Mouse (Mus musculus): ENCODE measurements around the gene Lyar. TPM values are rescaled to one million over a fixed set of nuclear protein-coding genes. Genes with fewer than 3 reads are reported as not detected.

Lyar gene
- polyA plus RNA-seq, 1 experiment from 2014 or later, result 170 TPM

GRCm38 (mm10) chr5:38259455-38260106, 39.3 kb downstream of the Lyar start:
- H3K27me3 ChIP-seq (ENCODE audit: low read depth, poor library complexity, severe bottlenecking), result no peaks in the 10 kb centered on the region
- H3K4me1 ChIP-seq, result peaks cover 8% of the 10 kb centered on the region
- H3K27ac ChIP-seq, result peak overlapping the region; percentile 91
- H3K9me3 ChIP-seq (replicated peaks), result no peaks in the 10 kb centered on the region
- WGBS, result 45% methylated on average over 9 of the region's 9 CpGs
- no peak for DNase-seq (ENCODE audit: low spot score)
- peak overlapping the region; percentile 84 for H3K4me3 ChIP-seq
- peaks cover 25% of the 10 kb centered on the region for H3K36me3 ChIP-seq

GRCm38 (mm10) chr5:38260107-38260682, 39.9 kb downstream of the Lyar start, which contains the start of gene Tmem128:
Tmem128 (plus strand) TSS chr5:38260185.
- DNase-seq (ENCODE audit: low spot score), result peak; percentile 81
- H3K4me3 ChIP-seq, result peak within 1 kb of the TSS; percentile 84
- peak within 1 kb of the TSS; percentile 91 for H3K27ac ChIP-seq
- H3K4me1 ChIP-seq, result peaks cover 8% of the 10 kb centered on the region
- H3K9me3 ChIP-seq (replicated peaks), result no peaks in the 10 kb centered on the region
- WGBS, result under 1% methylated on average over 40 of the region's 40 CpGs
- no peaks in the 10 kb centered on the region for H3K27me3 ChIP-seq (ENCODE audit: low read depth, poor library complexity, severe bottlenecking)
- peaks cover 31% of the 10 kb centered on the region for H3K36me3 ChIP-seq

- Histone ChIP-seq H3K9me3 (replicated peaks) (no peaks in the 10 kb centered on the region), H3K4me1 (no peaks in the 10 kb centered on the region; the same call in 1 of the 2 replicates), H3K27me3 (ENCODE audit: low read depth, poor library complexity, severe bottlenecking) (peaks cover 32% of the 10 kb centered on the region), H3K27ac (no peak overlapping the region), H3K36me3 (peaks cover 48% of the 10 kb centered on the region), H3K4me3 (no peak overlapping the region)
- WGBS, result 88% methylated on average over 3 of the region's 3 CpGs
- DNase-seq (ENCODE audit: low spot score), result no peak
Observed at GRCm38 (mm10) chr5:38270942-38271341, 50.7 kb downstream of the Lyar start.

- 93% methylated on average over 4 of the region's 4 CpGs for WGBS
- Histone ChIP-seq H3K27ac (no peak overlapping the region), H3K4me3 (no peak overlapping the region), H3K27me3 (ENCODE audit: low read depth, poor library complexity, severe bottlenecking) (peaks cover 61% of the 10 kb centered on the region), H3K4me1 (peaks cover 18% of the 10 kb centered on the region), H3K36me3 (peaks cover 22% of the 10 kb centered on the region), H3K9me3 (replicated peaks) (no peaks in the 10 kb centered on the region)
- no peak for DNase-seq (ENCODE audit: low spot score)
Observed at GRCm38 (mm10) chr5:38273831-38274230, 53.6 kb downstream of the Lyar start.

- peaks cover 18% of the 10 kb centered on the region for H3K4me1 ChIP-seq
- DNase-seq (ENCODE audit: low spot score), result no peak
- peaks cover 8% of the 10 kb centered on the region for H3K36me3 ChIP-seq
- H3K4me3 ChIP-seq, result peak within 1 kb of the TSS; percentile 47
- 12% methylated on average over 4 of the region's 4 CpGs for WGBS
- no peak within 1 kb of the TSS for H3K27ac ChIP-seq
- H3K27me3 ChIP-seq (ENCODE audit: low read depth, poor library complexity, severe bottlenecking), result peaks cover 79% of the 10 kb centered on the region
- H3K9me3 ChIP-seq (replicated peaks), result no peaks in the 10 kb centered on the region
Observed at GRCm38 (mm10) chr5:38275771-38276170, 55.5 kb downstream of the Lyar start, which contains the start of gene Otop1. Otop1 (plus strand) TSS chr5:38275972.

GRCm38 (mm10) chr5:38276451-38276850, 56.2 kb downstream of the Lyar start:
- 2% methylated on average over 19 of the region's 19 CpGs for WGBS
- Histone ChIP-seq H3K4me1 (peaks cover 18% of the 10 kb centered on the region), H3K9me3 (replicated peaks) (no peaks in the 10 kb centered on the region), H3K4me3 (peak overlapping the region; percentile 47; the same call in 1 of the 2 replicates), H3K27me3 (ENCODE audit: low read depth, poor library complexity, severe bottlenecking) (peaks cover 79% of the 10 kb centered on the region), H3K27ac (no peak overlapping the region), H3K36me3 (peaks cover 1% of the 10 kb centered on the region)
- DNase-seq (ENCODE audit: low spot score), result peak; percentile 45

GRCm38 (mm10) chr5:38277098-38277866, 57.0 kb downstream of the Lyar start:
- peak; percentile 58 for DNase-seq (ENCODE audit: low spot score)
- H3K36me3 ChIP-seq, result no peaks in the 10 kb centered on the region
- peaks cover 22% of the 10 kb centered on the region for H3K4me1 ChIP-seq
- H3K27ac ChIP-seq, result peak overlapping the region; percentile 38; the same call in 1 of the 2 replicates
- no peaks in the 10 kb centered on the region for H3K9me3 ChIP-seq (replicated peaks)
- WGBS, result 2% methylated on average over 65 of the region's 65 CpGs
- H3K4me3 ChIP-seq, result peak overlapping the region; percentile 47
- peaks cover 79% of the 10 kb centered on the region for H3K27me3 ChIP-seq (ENCODE audit: low read depth, poor library complexity, severe bottlenecking)

- no peak for DNase-seq (ENCODE audit: low spot score)
- Histone ChIP-seq H3K27me3 (ENCODE audit: low read depth, poor library complexity, severe bottlenecking) (peaks cover 76% of the 10 kb centered on the region), H3K36me3 (no peaks in the 10 kb centered on the region), H3K4me1 (peaks cover 22% of the 10 kb centered on the region), H3K4me3 (peak overlapping the region; percentile 47), H3K27ac (no peak overlapping the region), H3K9me3 (replicated peaks) (no peaks in the 10 kb centered on the region)
- 12% methylated on average over 12 of the region's 12 CpGs for WGBS
Observed at GRCm38 (mm10) chr5:38277936-38278600, 57.8 kb downstream of the Lyar start.

- H3K27me3 ChIP-seq (ENCODE audit: low read depth, poor library complexity, severe bottlenecking), result peaks cover 56% of the 10 kb centered on the region
- H3K36me3 ChIP-seq, result no peaks in the 10 kb centered on the region
- H3K4me3 ChIP-seq, result no peak overlapping the region
- H3K9me3 ChIP-seq (replicated peaks), result no peaks in the 10 kb centered on the region
- no peak for DNase-seq (ENCODE audit: low spot score)
- H3K4me1 ChIP-seq, result peaks cover 22% of the 10 kb centered on the region
- 53% methylated on average over 1 of the region's 1 CpGs for WGBS
- no peak overlapping the region for H3K27ac ChIP-seq
Observed at GRCm38 (mm10) chr5:38280075-38280474, 59.8 kb downstream of the Lyar start.

Other genes starting within 250 kb of the Lyar start
- gene Stx18, start 181.7 kb upstream of the Lyar start, polyA plus RNA-seq (2016; fragmentation: Nextera tagmentation; extraction: Ambion mirVana), result 49.4 and 53.4 TPM in 2 replicates
- 77.7 and 110 TPM in 2 replicates for gene Nsg1, start 60.6 kb upstream of the Lyar start, polyA plus RNA-seq (2016; fragmentation: Nextera tagmentation; extraction: Ambion mirVana)
- 16.5 and 19.2 TPM in 2 replicates for gene Zbtb49, start within 50 bp of the Lyar start, polyA plus RNA-seq (2016; fragmentation: Nextera tagmentation; extraction: Ambion mirVana)
- 69.3 and 73.2 TPM in 2 replicates for gene Tmem128, start 39.7 kb downstream of the Lyar start, polyA plus RNA-seq (2016; fragmentation: Nextera tagmentation; extraction: Ambion mirVana)
- 0.19 TPM in 1 of 2 replicates, not detected in the other for gene Otop1, start 55.5 kb downstream of the Lyar start, polyA plus RNA-seq (2016; fragmentation: Nextera tagmentation; extraction: Ambion mirVana)
- not detected in 2 replicates for gene Drd5, start 98.9 kb downstream of the Lyar start, polyA plus RNA-seq (2016; fragmentation: Nextera tagmentation; extraction: Ambion mirVana)